Mouse (Mus musculus) G1E (cell line): ENCODE results near the gene Tpt1. TPM values are rescaled to one million over a fixed set of nuclear protein-coding genes. Genes with fewer than 3 reads are reported as not detected.

ENCODE experiments used
- ATAC-seq: 2 replicates; pipeline ENCODE4 v1.8.0; 2016; ENCODE audit warnings: mild to moderate bottlenecking; ENCODE audit not compliant: insufficient number of reproducible peaks, poor library complexity, low FRiP score, severe bottlenecking; ENCODE audit errors: extremely low read depth
- DNase-seq: peaks from one replicate; pipeline ENCODE4 v3.0.0; 2012; ENCODE audit warnings: low spot score
- H3K27me3 ChIP-seq: 2 replicates; pipeline ENCODE4 v1.6.1; 2012; ENCODE audit warnings: mild to moderate bottlenecking, low read length, inconsistent platforms; ENCODE audit not compliant: insufficient read depth
- H3K36me3 ChIP-seq: replicated peaks from 2 replicates; pipeline ENCODE3; 2012; ENCODE audit warnings: mild to moderate bottlenecking, inconsistent platforms
- H3K4me1 ChIP-seq: 2 replicates; pipeline ENCODE4 v1.6.1; 2012; ENCODE audit warnings: low read depth, low read length, inconsistent platforms, mixed read lengths; ENCODE audit not compliant: insufficient read depth
- H3K4me3 ChIP-seq: 2 replicates; pipeline ENCODE4 v1.5.1; 2012; ENCODE audit warnings: low read depth, mild to moderate bottlenecking, inconsistent platforms, low read length, moderate library complexity, mixed read lengths
- H3K9me3 ChIP-seq: replicated peaks from 2 replicates; pipeline ENCODE4 v1.6.1; 2012; ENCODE audit warnings: inconsistent platforms
- CTCF ChIP-seq: IDR thresholded peaks from 2 replicates; pipeline ENCODE4 v1.5.1; 2012; ENCODE audit warnings: low read depth, low read length, inconsistent platforms, mixed read lengths
- GATA1 ChIP-seq: IDR thresholded peaks from 2 replicates; pipeline ENCODE4 v1.6.1; 2012; ENCODE audit warnings: borderline replicate concordance, low read length, inconsistent platforms, mixed read lengths
- GATA2 ChIP-seq: IDR thresholded peaks from 2 replicates; pipeline ENCODE4 v1.6.1; 2012; ENCODE audit warnings: low read depth, low read length, inconsistent platforms, borderline replicate concordance
- POLR2AphosphoS5 ChIP-seq: IDR thresholded peaks from 2 replicates; pipeline ENCODE4 v1.6.1; 2012; ENCODE audit warnings: low read depth, low read length, inconsistent platforms; ENCODE audit not compliant: insufficient replicate concordance
- TAL1 ChIP-seq: conservative IDR thresholded peaks from 2 replicates; pipeline ENCODE4 v1.6.1; 2012; ENCODE audit warnings: low read depth, low read length, inconsistent platforms, mixed read lengths
- polyA plus RNA-seq: library from polyadenylated mRNA; stranded (reverse); fragments of >175 nt; gene quantifications from 2 replicates; pipeline ENCODE4 v1.2.3, GENCODE M21; 2012
- total RNA-seq, 2 experiments: library from RNA; stranded (forward) in 1 of 2; stranded (reverse) in 1 of 2; fragments of 200-1000 nt in 1 of 2; fragments of >200 nt in 1 of 2; fragmentation: Nextera tagmentation in 1 of 2; gene quantifications; 2 replicates each; pipeline ENCODE4 v1.2.3; 2014 to 2017

The Tpt1 gene
- total and polyA plus RNA-seq, 3 experiments: 819 to 2,341 (median 1,947) TPM

DNA sequence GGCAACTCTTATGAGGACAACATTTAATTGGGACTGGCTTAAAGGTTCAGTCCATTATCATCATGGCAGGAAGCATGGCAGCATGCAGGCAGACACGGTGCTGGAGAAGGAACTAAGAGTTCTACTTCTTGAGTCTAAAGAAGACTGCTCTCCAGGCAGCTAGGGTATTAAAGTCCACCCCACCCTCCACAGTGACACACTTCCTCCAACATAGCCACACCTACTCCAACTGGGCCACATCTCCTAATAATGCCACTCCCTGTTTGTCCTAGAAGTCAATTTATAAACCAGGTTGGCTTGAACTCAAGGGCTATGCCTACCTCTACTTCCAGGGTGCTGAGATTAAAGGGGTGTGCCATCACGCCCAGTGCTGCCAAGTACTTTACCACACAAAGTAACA, 12.9 kb upstream of the Tpt1 start:
- no peak for ATAC-seq
- TF ChIP-seq POLR2AphosphoS5 (no peak), GATA2 (no peak), GATA1 (no peak), TAL1 (no peak), CTCF (no peak)
- DNase-seq: no peak

DNA sequence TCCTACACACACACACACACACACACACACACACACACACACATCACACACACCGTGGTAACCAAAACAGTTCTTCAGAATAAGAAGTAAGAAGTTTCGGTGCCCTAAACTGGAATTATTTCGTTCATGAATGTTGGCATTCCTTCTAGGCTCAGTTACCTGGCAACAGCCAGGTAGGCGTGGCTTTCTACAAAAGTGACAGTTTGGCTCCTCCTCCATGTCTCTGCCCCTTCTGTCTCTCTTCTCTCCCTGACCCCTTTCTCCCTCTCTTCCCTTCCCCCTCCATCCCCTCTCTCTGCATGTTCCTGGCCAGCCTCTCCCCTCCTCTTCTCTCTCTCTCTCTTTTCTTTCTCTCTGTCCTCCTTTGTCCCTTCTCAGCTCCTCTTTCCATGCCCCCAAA, 11.9 kb upstream of the Tpt1 start:
- Histone ChIP-seq H3K9me3 (no peaks in the 10 kb centered on the region), H3K27me3 (peaks cover 8% of the 10 kb centered on the region), H3K4me1 (peaks cover 62% of the 10 kb centered on the region), H3K36me3 (no peaks in the 10 kb centered on the region), H3K4me3 (no peak overlapping the region; the same call in 1 of the 2 replicates)
- ATAC-seq (no peak), DNase-seq (no peak)
- TF ChIP-seq GATA2 (no peak), CTCF (no peak), TAL1 (no peak), POLR2AphosphoS5 (no peak), GATA1 (no peak)

More for the DNA sequence above, 12.9 kb upstream of the Tpt1 start:
- no peak overlapping the region for H3K4me3 ChIP-seq
- no peaks in the 10 kb centered on the region for H3K9me3 ChIP-seq
- peaks cover 17% of the 10 kb centered on the region for H3K27me3 ChIP-seq
- H3K4me1 ChIP-seq: peaks cover 54% of the 10 kb centered on the region
- H3K36me3 ChIP-seq: no peaks in the 10 kb centered on the region

DNA sequence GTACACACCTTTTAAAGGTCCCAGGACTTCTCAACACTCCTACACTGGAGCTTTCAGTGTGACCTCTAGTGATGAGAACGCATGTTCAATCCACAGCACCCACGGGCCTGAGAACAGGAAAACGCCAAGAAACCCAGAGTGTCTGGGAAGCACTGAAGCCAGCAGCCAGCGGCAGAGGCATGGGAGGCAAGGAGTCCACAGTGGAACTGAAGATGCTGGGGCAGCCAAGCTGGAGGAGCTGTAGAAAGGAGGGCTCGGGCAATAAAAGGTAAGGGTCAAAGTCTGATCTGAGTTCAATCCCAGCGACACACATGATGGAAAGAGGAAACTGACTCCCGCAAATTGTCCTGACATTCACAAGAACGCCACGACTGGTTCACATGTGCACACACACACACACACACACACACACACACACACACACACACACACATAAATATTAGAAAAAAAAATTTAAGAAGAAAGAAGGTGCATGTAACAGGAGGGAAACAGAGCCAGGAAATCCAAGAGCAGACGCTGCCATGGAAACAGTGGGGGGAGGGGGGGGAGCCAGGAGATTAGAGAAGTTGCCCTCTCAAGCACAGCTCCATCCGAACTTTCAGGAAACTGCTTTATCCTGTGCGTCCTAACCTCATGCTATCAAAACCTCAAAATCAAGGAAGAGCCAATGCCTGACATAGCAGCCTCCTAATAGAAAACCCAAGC, 11.2 kb upstream of the Tpt1 start:
- H3K27me3 ChIP-seq: peaks cover 3% of the 10 kb centered on the region; the same call in 1 of the 2 replicates
- peaks cover 66% of the 10 kb centered on the region for H3K4me1 ChIP-seq
- no peak for DNase-seq
- H3K4me3 ChIP-seq: peak overlapping the region; percentile 74
- H3K9me3 ChIP-seq: no peaks in the 10 kb centered on the region
- H3K36me3 ChIP-seq: no peaks in the 10 kb centered on the region
- TF ChIP-seq GATA1: no peak
- TF ChIP-seq TAL1: no peak
- TF ChIP-seq CTCF: no peak
- TF ChIP-seq GATA2: no peak
- TF ChIP-seq POLR2AphosphoS5: no peak
- ATAC-seq: peak; percentile 6

DNA sequence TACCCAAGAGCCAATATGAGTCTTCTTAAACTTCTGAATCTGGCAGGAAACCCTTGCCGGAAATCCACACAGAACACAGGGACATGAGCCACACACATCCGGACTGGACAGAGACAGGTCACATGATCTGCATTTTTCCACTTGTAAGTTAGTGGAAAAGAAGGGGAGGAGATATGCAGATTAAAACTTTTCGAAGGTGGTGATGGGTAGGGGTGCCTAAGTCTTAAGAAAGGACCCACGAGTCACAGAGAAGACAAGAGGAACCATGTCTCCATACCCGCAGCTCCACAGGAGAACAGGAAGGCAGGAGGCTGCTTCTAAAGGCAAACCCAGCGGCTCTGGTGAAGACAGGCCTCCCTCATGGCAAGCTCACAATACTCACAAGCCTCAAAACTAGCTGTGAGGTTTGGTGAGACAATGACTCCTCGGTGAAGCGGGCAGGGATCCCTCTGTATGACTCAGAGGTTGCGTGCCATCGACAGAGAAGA, 10.6 kb upstream of the Tpt1 start:
- ATAC-seq (peak; percentile 76), DNase-seq (peak; percentile 77)
- TF ChIP-seq TAL1 (no peak), POLR2AphosphoS5 (no peak; the same call in 1 of the 2 replicates), GATA1 (no peak), CTCF (no peak), GATA2 (no peak)
- H3K4me3 ChIP-seq: peak overlapping the region; percentile 74
- no peaks in the 10 kb centered on the region for H3K36me3 ChIP-seq
- H3K27me3 ChIP-seq: no peaks in the 10 kb centered on the region
- peaks cover 61% of the 10 kb centered on the region for H3K4me1 ChIP-seq
- H3K9me3 ChIP-seq: no peaks in the 10 kb centered on the region

DNA sequence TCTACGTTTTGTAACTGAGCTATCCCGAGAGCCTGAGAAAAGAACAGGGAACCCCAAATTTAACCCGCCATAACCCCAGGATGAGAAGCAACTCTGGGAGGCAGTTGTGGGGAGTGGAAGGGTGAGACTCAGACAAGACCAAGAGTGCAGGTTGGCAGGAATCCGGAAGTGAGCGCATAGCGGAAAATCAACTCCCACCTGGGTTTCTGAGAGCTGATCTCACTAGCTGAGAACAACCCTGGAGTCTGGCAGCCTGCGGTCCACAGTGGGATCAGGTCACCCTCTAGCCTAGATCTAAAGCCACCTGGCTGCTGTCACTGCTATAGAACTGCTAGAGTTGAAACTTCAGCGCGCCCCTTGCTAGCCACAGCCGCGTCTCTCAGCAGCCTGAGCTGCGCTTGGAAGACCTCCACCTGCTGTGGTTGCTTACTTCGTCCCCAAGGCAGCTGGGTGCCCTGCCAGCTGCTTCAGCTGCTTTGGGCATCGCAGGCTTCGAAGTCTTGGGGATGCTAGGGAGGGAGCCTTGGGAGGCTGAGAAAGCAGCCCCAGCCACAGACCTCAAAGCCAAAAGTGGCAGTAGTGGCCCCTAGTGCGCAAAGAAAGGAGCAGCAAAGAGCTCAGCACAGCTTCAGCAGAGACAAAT, 10.0 kb upstream of the Tpt1 start:
- no peaks in the 10 kb centered on the region for H3K36me3 ChIP-seq
- H3K27me3 ChIP-seq: no peaks in the 10 kb centered on the region
- ATAC-seq (peak; percentile 35), DNase-seq (peak; percentile 61)
- TF ChIP-seq GATA2: no peak
- TF ChIP-seq CTCF: no peak
- TF ChIP-seq TAL1: no peak
- TF ChIP-seq GATA1: no peak
- TF ChIP-seq POLR2AphosphoS5: no peak
- H3K9me3 ChIP-seq: no peaks in the 10 kb centered on the region
- H3K4me3 ChIP-seq: peak overlapping the region; percentile 74
- peaks cover 57% of the 10 kb centered on the region for H3K4me1 ChIP-seq

- Histone ChIP-seq H3K4me3 (no peak overlapping the region), H3K36me3 (no peaks in the 10 kb centered on the region), H3K27me3 (no peaks in the 10 kb centered on the region), H3K9me3 (no peaks in the 10 kb centered on the region), H3K4me1 (peaks cover 57% of the 10 kb centered on the region)
- no peak for DNase-seq
- no peak for ATAC-seq
- TF ChIP-seq CTCF (no peak), TAL1 (no peak), GATA1 (no peak), POLR2AphosphoS5 (no peak), GATA2 (no peak)
Observed at GRCm38 (mm10) chr14:75836579-75836978, 8.3 kb upstream of the Tpt1 start.
